Comparison of ENCODE assay signal across 17 mouse cellular contexts in the genomic region with DNA sequence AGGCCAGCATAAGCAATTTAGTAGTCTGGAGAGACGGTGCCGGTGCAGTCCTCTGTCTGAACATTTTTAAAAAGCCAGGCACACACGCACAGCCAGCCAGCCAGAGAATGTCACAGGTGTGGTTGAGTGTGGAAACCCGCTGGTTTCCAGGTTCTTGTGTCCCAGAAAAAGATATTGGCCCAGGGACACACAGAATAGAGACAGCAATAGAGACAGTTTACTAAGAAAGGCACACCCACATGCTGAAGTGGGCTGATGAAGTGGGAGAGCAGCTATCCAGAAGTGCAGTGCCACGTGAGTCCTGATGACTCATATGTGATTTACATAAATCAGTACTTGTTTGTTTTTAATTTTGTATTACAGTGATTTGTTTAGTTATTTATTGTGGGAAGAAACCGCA. TPM values are rescaled to one million over a fixed set of nuclear protein-coding genes. Genes with fewer than 3 reads are reported as not detected.
DNase-seq lines count a peak whose midpoint lies in the region.
"Had no signal": no experiment of that assay in that cellular context is flagged by ENCODE, and none has a peak within 500 bp of the region (broad histone marks: within the 10 kb centered on the region; RNA-seq: fewer than 3 reads in every experiment).

No protein-coding gene starts in this region.

- H3K27ac ChIP-seq in hindbrain, embryonic 10.5 days = no peak overlapping the region
- H3K27ac ChIP-seq: heart, embryonic 10.5 days; hindbrain, embryonic 13.5 days; neural tube, embryonic 13.5 days had no signal

- peak; percentile 58 for DNase-seq in adrenal gland, adult 2 months
- no peak for DNase-seq in adrenal gland, postnatal 4 days (ENCODE audit: low spot score in 2 of 2)
- DNase-seq in layer of hippocampus, adult 9-11 months = peak; percentile 20
- no peak for DNase-seq in layer of hippocampus, adult 11-12 months (ENCODE audit: low spot score)
- peak; percentile 19 for DNase-seq in MN1 (ENCODE audit: low spot score)
- DNase-seq in lung, postnatal 14 days = peak; percentile 14
- DNase-seq in hindbrain, embryonic 10.5 days (ENCODE audit: low spot score) = no peak
- no peak for DNase-seq in kidney, adult 9 months
- DNase-seq: cerebellum, adult 9-11 months; kidney, postnatal 10 days; liver; lung, embryonic 14.5 days; spleen, adult 18-20 months; thymus, postnatal 14 days had no signal

- no peak overlapping the region for H3K4me3 ChIP-seq in hindbrain, embryonic 10.5 days
- H3K4me3 ChIP-seq: heart, embryonic 10.5 days; hindbrain, embryonic 13.5 days; neural tube, embryonic 13.5 days had no signal

- H3K27me3 ChIP-seq in hindbrain, embryonic 10.5 days (ENCODE audit: insufficient read depth, poor library complexity, severe bottlenecking) = peaks cover 19% of the 10 kb centered on the region

- H3K9me3 ChIP-seq in hindbrain, embryonic 10.5 days = no peaks in the 10 kb centered on the region
- H3K9me3 ChIP-seq: heart, embryonic 10.5 days; hindbrain, embryonic 13.5 days; neural tube, embryonic 13.5 days had no signal

- 69% methylated on average over 6 of the region's 6 CpGs for WGBS in hindbrain, embryonic 10.5 days

- H3K36me3 ChIP-seq in hindbrain, embryonic 10.5 days = no peaks in the 10 kb centered on the region
- H3K36me3 ChIP-seq: heart, embryonic 10.5 days; hindbrain, embryonic 13.5 days; neural tube, embryonic 13.5 days had no signal

- H3K4me1 ChIP-seq in hindbrain, embryonic 10.5 days (replicated peaks) = peaks cover 7% of the 10 kb centered on the region; the same call in 1 of the 2 replicates
- H3K4me1 ChIP-seq: hindbrain, embryonic 13.5 days had no signal

RNA-seq across cellular contexts. Expression of gene Pik3cb, which starts 5.3 kb away (rescaled TPM):
- 10 to 100 TPM; 15.6 to 20.7 TPM for total RNA-seq in adrenal gland, adult 2 months (2021)
- polyA plus RNA-seq in adrenal gland, adult 2 months (2012; rRNA removed) = 1.4 and 2.0 TPM in 2 replicates
- total RNA-seq in adrenal gland, postnatal 4 days (2021) = 10 to 100 TPM in 1 of 2 experiments, 1 to 10 TPM in 1; 9.4 to 10.2 TPM
- 1.6 and 2.8 TPM in 2 replicates for polyA plus RNA-seq in hindbrain, embryonic 10.5 days (2016; fragmentation: Nextera tagmentation; extraction: Ambion mirVana)

Comparison
In these comparisons a context has a peak if more than half of its experiments do, and no peak if none do; other contexts are left out.
1. DNase-seq: peak in adrenal gland, adult 2 months (single experiment), layer of hippocampus, adult 9-11 months (single experiment), MN1 (single experiment) and lung, postnatal 14 days (single experiment); none in adrenal gland, postnatal 4 days (0 of 2), layer of hippocampus, adult 11-12 months (single experiment), hindbrain, embryonic 10.5 days (single experiment) and kidney, adult 9 months (single experiment).